Mouse (Mus musculus): ENCODE data around the gene Pum2. TPM values are rescaled to one million over a fixed set of nuclear protein-coding genes. Genes with fewer than 3 reads are reported as not detected.

Pum2 gene
- polyA plus RNA-seq, 1 experiment from 2014 or later: 26.2 TPM

GRCm38 (mm10) chr12:8773336-8773735 lies 99.4 kb downstream of the Pum2 start:
- no peak for ATAC-seq (replicated peaks; ENCODE audit: extremely low read depth, insufficient read depth, low FRiP score)
- Histone ChIP-seq H3K27ac (ENCODE audit: low read length) (no peak overlapping the region; the same call in 1 of the 2 replicates), H3K4me2 (ENCODE audit: low read depth, low read length) (peak overlapping the region; percentile 87), H3K27me3 (ENCODE audit: control insufficient read depth, insufficient read depth, low read length) (no peaks in the 10 kb centered on the region), H3K36me3 (ENCODE audit: control insufficient read depth, insufficient read depth) (no peaks in the 10 kb centered on the region), H3K4me3 (ENCODE audit: low read length) (peak overlapping the region; percentile 84), H3K9ac (ENCODE audit: low read length) (peak overlapping the region; percentile 86), H3K9me3 (replicated peaks; ENCODE audit: control insufficient read depth, low read length) (no peaks in the 10 kb centered on the region), H3K4me1 (ENCODE audit: control insufficient read depth, insufficient read depth, low read length) (peaks cover 8% of the 10 kb centered on the region)
- 50% methylated on average over 6 of the region's 6 CpGs for WGBS

DNA sequence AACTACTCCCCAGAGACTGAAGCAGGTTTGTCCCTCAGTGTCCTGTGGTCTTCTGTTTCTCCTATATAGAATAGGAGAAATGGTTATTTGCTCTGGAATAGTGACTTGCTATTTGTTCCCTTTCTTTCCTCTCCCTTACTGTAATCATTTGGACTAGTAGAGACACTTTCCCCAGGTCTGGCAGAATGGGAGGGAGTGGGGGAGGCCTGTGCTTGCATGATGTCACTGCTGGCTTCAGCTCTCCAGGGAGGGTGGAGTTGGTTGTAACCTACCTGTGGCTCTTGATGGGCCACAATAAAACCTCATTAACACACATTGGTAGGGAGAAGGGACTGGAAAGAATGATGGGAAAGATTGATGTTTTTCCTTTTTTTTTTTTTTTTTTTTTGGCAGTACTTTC lies 100.2 kb downstream of the Pum2 start:
- H3K36me3 ChIP-seq (ENCODE audit: control insufficient read depth, insufficient read depth): no peaks in the 10 kb centered on the region
- H3K4me2 ChIP-seq (ENCODE audit: low read depth, low read length): no peak overlapping the region
- ATAC-seq (replicated peaks; ENCODE audit: extremely low read depth, insufficient read depth, low FRiP score): no peak
- no peaks in the 10 kb centered on the region for H3K9me3 ChIP-seq (replicated peaks; ENCODE audit: control insufficient read depth, low read length)
- H3K9ac ChIP-seq (ENCODE audit: low read length): no peak overlapping the region
- no peak overlapping the region for H3K27ac ChIP-seq (ENCODE audit: low read length)
- H3K4me1 ChIP-seq (ENCODE audit: control insufficient read depth, insufficient read depth, low read length): peaks cover 8% of the 10 kb centered on the region
- H3K27me3 ChIP-seq (ENCODE audit: control insufficient read depth, insufficient read depth, low read length): no peaks in the 10 kb centered on the region
- no peak overlapping the region for H3K4me3 ChIP-seq (ENCODE audit: low read length)

- no peaks in the 10 kb centered on the region for H3K36me3 ChIP-seq (ENCODE audit: control insufficient read depth, insufficient read depth)
- WGBS: 88% methylated on average over 7 of the region's 7 CpGs
- no peak overlapping the region for H3K4me2 ChIP-seq (ENCODE audit: low read depth, low read length)
- ATAC-seq (replicated peaks; ENCODE audit: extremely low read depth, insufficient read depth, low FRiP score): no peak
- no peak overlapping the region for H3K27ac ChIP-seq (ENCODE audit: low read length)
- H3K4me3 ChIP-seq (ENCODE audit: low read length): no peak overlapping the region
- H3K9me3 ChIP-seq (replicated peaks; ENCODE audit: control insufficient read depth, low read length): no peaks in the 10 kb centered on the region
- peaks cover 10% of the 10 kb centered on the region for H3K4me1 ChIP-seq (ENCODE audit: control insufficient read depth, insufficient read depth, low read length)
- H3K9ac ChIP-seq (ENCODE audit: low read length): no peak overlapping the region
- H3K27me3 ChIP-seq (ENCODE audit: control insufficient read depth, insufficient read depth, low read length): no peaks in the 10 kb centered on the region
Observed at GRCm38 (mm10) chr12:8776206-8776605, 102.3 kb downstream of the Pum2 start.

- no peaks in the 10 kb centered on the region for H3K36me3 ChIP-seq (ENCODE audit: control insufficient read depth, insufficient read depth)
- H3K27me3 ChIP-seq (ENCODE audit: control insufficient read depth, insufficient read depth, low read length): no peaks in the 10 kb centered on the region
- 75% methylated on average over 3 of the region's 3 CpGs for WGBS
- peaks cover 15% of the 10 kb centered on the region for H3K4me1 ChIP-seq (ENCODE audit: control insufficient read depth, insufficient read depth, low read length)
- no peak for ATAC-seq (replicated peaks; ENCODE audit: extremely low read depth, insufficient read depth, low FRiP score)
- H3K9ac ChIP-seq (ENCODE audit: low read length): no peak overlapping the region
- no peaks in the 10 kb centered on the region for H3K9me3 ChIP-seq (replicated peaks; ENCODE audit: control insufficient read depth, low read length)
- H3K4me2 ChIP-seq (ENCODE audit: low read depth, low read length): no peak overlapping the region
- H3K27ac ChIP-seq (ENCODE audit: low read length): no peak overlapping the region
- no peak overlapping the region for H3K4me3 ChIP-seq (ENCODE audit: low read length)
Observed at GRCm38 (mm10) chr12:8776741-8777140, 102.8 kb downstream of the Pum2 start.

DNA sequence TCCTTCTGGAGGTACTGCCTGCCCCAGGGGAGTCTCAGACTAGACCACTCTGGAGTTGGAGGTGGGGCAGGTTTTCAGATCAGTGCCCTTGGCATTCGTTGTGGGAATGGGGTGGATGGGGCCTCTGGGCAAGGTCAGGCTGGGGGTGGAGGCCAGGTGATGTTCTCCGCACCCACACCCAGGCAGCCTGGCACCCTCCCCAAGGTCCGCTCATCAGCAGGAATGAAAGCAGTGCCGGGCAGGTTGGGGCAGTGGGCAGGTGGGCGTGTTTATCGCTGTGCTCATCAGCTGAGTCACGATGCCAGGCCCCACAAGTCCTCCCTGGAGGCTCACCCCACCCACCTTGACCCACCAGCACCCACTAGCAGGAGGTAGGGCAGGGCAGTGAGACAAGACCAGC lies 104.2 kb downstream of the Pum2 start:
- H3K4me1 ChIP-seq (ENCODE audit: control insufficient read depth, insufficient read depth, low read length): peaks cover 15% of the 10 kb centered on the region

GRCm38 (mm10) chr12:8779851-8780250 lies 105.9 kb downstream of the Pum2 start:
- ATAC-seq (replicated peaks; ENCODE audit: extremely low read depth, insufficient read depth, low FRiP score): no peak
- Histone ChIP-seq H3K27me3 (ENCODE audit: control insufficient read depth, insufficient read depth, low read length) (no peaks in the 10 kb centered on the region), H3K27ac (ENCODE audit: low read length) (no peak overlapping the region), H3K9me3 (replicated peaks; ENCODE audit: control insufficient read depth, low read length) (no peaks in the 10 kb centered on the region), H3K36me3 (ENCODE audit: control insufficient read depth, insufficient read depth) (no peaks in the 10 kb centered on the region), H3K4me3 (ENCODE audit: low read length) (no peak overlapping the region), H3K9ac (ENCODE audit: low read length) (no peak overlapping the region), H3K4me1 (ENCODE audit: control insufficient read depth, insufficient read depth, low read length) (peaks cover 12% of the 10 kb centered on the region), H3K4me2 (ENCODE audit: low read depth, low read length) (no peak overlapping the region)
- WGBS: 74% methylated on average over 4 of the region's 4 CpGs

More for the DNA sequence above, 104.2 kb downstream of the Pum2 start:
- 88% methylated on average over 7 of the region's 7 CpGs for WGBS
- Histone ChIP-seq H3K9me3 (replicated peaks; ENCODE audit: control insufficient read depth, low read length) (no peaks in the 10 kb centered on the region), H3K4me3 (ENCODE audit: low read length) (no peak overlapping the region), H3K4me2 (ENCODE audit: low read depth, low read length) (no peak overlapping the region), H3K36me3 (ENCODE audit: control insufficient read depth, insufficient read depth) (no peaks in the 10 kb centered on the region), H3K9ac (ENCODE audit: low read length) (no peak overlapping the region), H3K27me3 (ENCODE audit: control insufficient read depth, insufficient read depth, low read length) (no peaks in the 10 kb centered on the region), H3K27ac (ENCODE audit: low read length) (no peak overlapping the region)
- ATAC-seq (replicated peaks; ENCODE audit: extremely low read depth, insufficient read depth, low FRiP score): no peak

GRCm38 (mm10) chr12:8781121-8781520 lies 107.2 kb downstream of the Pum2 start:
- H3K27ac ChIP-seq (ENCODE audit: low read length): no peak overlapping the region

DNA sequence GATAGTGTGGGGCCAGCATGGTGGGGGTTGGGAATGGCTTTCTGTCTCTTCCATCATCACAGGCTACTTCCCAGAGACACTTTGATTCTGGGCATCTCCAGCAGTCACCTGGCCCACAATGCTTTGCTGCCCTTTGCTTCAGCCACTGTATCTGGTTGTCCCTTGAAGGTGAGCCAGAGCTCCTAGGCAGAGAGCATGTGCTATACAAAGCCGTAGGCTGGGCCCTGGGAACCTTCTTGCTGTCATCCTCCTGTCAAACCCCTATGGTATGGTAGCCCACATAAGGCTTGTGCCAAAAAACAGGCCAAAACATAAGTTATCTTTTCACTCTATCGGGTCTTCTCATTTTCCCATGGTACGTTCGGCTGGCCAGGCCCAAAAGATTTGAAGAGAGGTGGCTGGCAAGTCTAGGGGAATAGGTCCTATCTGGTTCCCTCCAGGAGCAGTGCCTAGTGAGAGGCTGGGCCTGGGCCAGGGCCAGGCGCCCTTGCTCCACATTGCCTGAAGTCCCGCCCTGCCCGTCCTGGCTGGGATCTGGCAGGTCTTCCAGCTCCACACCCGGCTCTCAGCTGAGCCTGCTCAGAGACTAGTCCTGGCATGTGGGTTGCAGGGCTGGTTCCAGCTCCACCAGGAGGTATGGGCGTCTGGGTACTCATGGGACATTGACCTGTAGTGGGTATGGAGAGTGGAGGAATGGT lies 107.9 kb downstream of the Pum2 start:
- no peaks in the 10 kb centered on the region for H3K36me3 ChIP-seq (ENCODE audit: control insufficient read depth, insufficient read depth)
- no peak overlapping the region for H3K9ac ChIP-seq (ENCODE audit: low read length)
- peak; percentile 84 for ATAC-seq (replicated peaks; ENCODE audit: extremely low read depth, insufficient read depth, low FRiP score)
- WGBS: 40% methylated on average over 9 of the region's 9 CpGs
- no peak overlapping the region for H3K4me3 ChIP-seq (ENCODE audit: low read length)
- H3K27me3 ChIP-seq (ENCODE audit: control insufficient read depth, insufficient read depth, low read length): no peaks in the 10 kb centered on the region
- peak overlapping the region; percentile 15; the same call in 1 of the 2 replicates for H3K27ac ChIP-seq (ENCODE audit: low read length)
- peaks cover 21% of the 10 kb centered on the region for H3K4me1 ChIP-seq (ENCODE audit: control insufficient read depth, insufficient read depth, low read length)
- H3K4me2 ChIP-seq (ENCODE audit: low read depth, low read length): no peak overlapping the region
- no peaks in the 10 kb centered on the region for H3K9me3 ChIP-seq (replicated peaks; ENCODE audit: control insufficient read depth, low read length)

More at GRCm38 (mm10) chr12:8781121-8781520, 107.2 kb downstream of the Pum2 start:
- H3K9me3 ChIP-seq (replicated peaks; ENCODE audit: control insufficient read depth, low read length): no peaks in the 10 kb centered on the region
- 83% methylated on average over 7 of the region's 7 CpGs for WGBS
- no peaks in the 10 kb centered on the region for H3K27me3 ChIP-seq (ENCODE audit: control insufficient read depth, insufficient read depth, low read length)
- ATAC-seq (replicated peaks; ENCODE audit: extremely low read depth, insufficient read depth, low FRiP score): no peak
- no peaks in the 10 kb centered on the region for H3K36me3 ChIP-seq (ENCODE audit: control insufficient read depth, insufficient read depth)
- H3K9ac ChIP-seq (ENCODE audit: low read length): no peak overlapping the region
- no peak overlapping the region for H3K4me3 ChIP-seq (ENCODE audit: low read length)
- peaks cover 21% of the 10 kb centered on the region for H3K4me1 ChIP-seq (ENCODE audit: control insufficient read depth, insufficient read depth, low read length)
- H3K4me2 ChIP-seq (ENCODE audit: low read depth, low read length): no peak overlapping the region

GRCm38 (mm10) chr12:8782565-8782964 lies 108.6 kb downstream of the Pum2 start:
- ATAC-seq (replicated peaks; ENCODE audit: extremely low read depth, insufficient read depth, low FRiP score): no peak

More at GRCm38 (mm10) chr12:8782565-8782964, 108.6 kb downstream of the Pum2 start:
- Histone ChIP-seq H3K9ac (ENCODE audit: low read length) (no peak overlapping the region), H3K4me1 (ENCODE audit: control insufficient read depth, insufficient read depth, low read length) (peaks cover 21% of the 10 kb centered on the region), H3K27me3 (ENCODE audit: control insufficient read depth, insufficient read depth, low read length) (no peaks in the 10 kb centered on the region), H3K9me3 (replicated peaks; ENCODE audit: control insufficient read depth, low read length) (no peaks in the 10 kb centered on the region), H3K27ac (ENCODE audit: low read length) (no peak overlapping the region), H3K36me3 (ENCODE audit: control insufficient read depth, insufficient read depth) (no peaks in the 10 kb centered on the region), H3K4me2 (ENCODE audit: low read depth, low read length) (no peak overlapping the region), H3K4me3 (ENCODE audit: low read length) (no peak overlapping the region)
- 72% methylated on average over 3 of the region's 3 CpGs for WGBS
